In genomic region chr1:105355910-105356290, GRCm38 (mm10) we compare ENCODE assay signal across 7 mouse cellular contexts. TPM values are rescaled to one million over a fixed set of nuclear protein-coding genes. Genes with fewer than 3 reads are reported as not detected.
DNase-seq lines count a peak whose midpoint lies in the region; ATAC-seq lines count a peak whose summit lies in the region.

No protein-coding gene starts in this region.

- H3K36me3 ChIP-seq in embryonic facial prominence, embryonic 12.5 days, result no peaks in the 10 kb centered on the region
- no peaks in the 10 kb centered on the region for H3K36me3 ChIP-seq in limb, embryonic 11.5 days (ENCODE audit: control insufficient read depth, insufficient read depth, low read length)
- no peaks in the 10 kb centered on the region for H3K36me3 ChIP-seq in midbrain, embryonic 13.5 days

- 0% methylated on average over 20 of the region's 23 CpGs for WGBS in embryonic facial prominence, embryonic 12.5 days
- WGBS in limb, embryonic 11.5 days, result under 1% methylated on average over 23 of the region's 23 CpGs
- under 1% methylated on average over 22 of the region's 23 CpGs for WGBS in midbrain, embryonic 13.5 days

- no peaks in the 10 kb centered on the region for H3K4me1 ChIP-seq in embryonic facial prominence, embryonic 12.5 days
- 0 out of 2 replicates have a peak, but pooled peaks cover 6% of the 10 kb centered on the region for H3K4me1 ChIP-seq in limb, embryonic 11.5 days (ENCODE audit: control insufficient read depth, insufficient read depth, low read length)
- H3K4me1 ChIP-seq in midbrain, embryonic 13.5 days (replicated peaks), result peaks cover 13% of the 10 kb centered on the region

- H3K27me3 ChIP-seq in embryonic facial prominence, embryonic 12.5 days, result 0 out of 2 replicates have a peak, but pooled peaks cover 22% of the 10 kb centered on the region
- peaks cover 12% of the 10 kb centered on the region; the same call in 1 of the 2 replicates for H3K27me3 ChIP-seq in limb, embryonic 11.5 days (ENCODE audit: control insufficient read depth, insufficient read depth, low read length)
- H3K27me3 ChIP-seq in midbrain, embryonic 13.5 days, result no peaks in the 10 kb centered on the region

- peak overlapping the region; percentile 68 for H3K9ac ChIP-seq in embryonic facial prominence, embryonic 12.5 days
- H3K9ac ChIP-seq in limb, embryonic 11.5 days (ENCODE audit: low read length), result peak overlapping the region; percentile 64
- H3K9ac ChIP-seq in midbrain, embryonic 13.5 days (replicated peaks), result peak overlapping the region; percentile 86

- DNase-seq in thymus, postnatal 14 days, result peak; percentile 4
- no peak for DNase-seq in thymus, postnatal 10 days (ENCODE audit: low spot score in 2 of 2)
- peak; percentile 3 for DNase-seq in heart, postnatal 25 days (ENCODE audit: low spot score)
- peak; percentile 62 for DNase-seq in limb, embryonic 11.5 days (ENCODE audit: low spot score)
- no peak for DNase-seq in layer of hippocampus, adult 18-20 months (ENCODE audit: low spot score in 2 of 2)

- H3K9me3 ChIP-seq in embryonic facial prominence, embryonic 12.5 days, result no peaks in the 10 kb centered on the region
- H3K9me3 ChIP-seq in limb, embryonic 11.5 days (ENCODE audit: control insufficient read depth, low read length), result no peaks in the 10 kb centered on the region
- no peaks in the 10 kb centered on the region for H3K9me3 ChIP-seq in midbrain, embryonic 13.5 days

- intact Hi-C loops in heart, postnatal 25 days (cut with DNase I), result loop anchor here (2.0 kb wide), 1 partner anchor 369 kb away; no protein-coding TSS in a partner anchor

- no peak overlapping the region for H3K27ac ChIP-seq in embryonic facial prominence, embryonic 12.5 days
- no peak overlapping the region for H3K27ac ChIP-seq in limb, embryonic 11.5 days (replicated peaks; ENCODE audit: low read depth, low read length)
- H3K27ac ChIP-seq in midbrain, embryonic 13.5 days, result peak overlapping the region; percentile 73

- H3K4me3 ChIP-seq in embryonic facial prominence, embryonic 12.5 days, result peak overlapping the region; percentile 67
- H3K4me3 ChIP-seq in limb, embryonic 11.5 days (ENCODE audit: low read depth, low read length), result peak overlapping the region; percentile 58
- H3K4me3 ChIP-seq in midbrain, embryonic 13.5 days (replicated peaks), result peak overlapping the region; percentile 80

- ATAC-seq in embryonic facial prominence, embryonic 12.5 days (ENCODE audit: insufficient number of reproducible peaks, insufficient read depth, low FRiP score, low TSS enrichment), result peak; percentile 17; the same call in 1 of the 2 replicates
- peak; percentile 60 for ATAC-seq in limb, embryonic 11.5 days (ENCODE audit: insufficient number of reproducible peaks, low FRiP score, low TSS enrichment, low read depth)
- ATAC-seq in midbrain, embryonic 13.5 days, result peak; percentile 67

- peak overlapping the region; percentile 92 for H3K4me2 ChIP-seq in embryonic facial prominence, embryonic 12.5 days (replicated peaks)
- H3K4me2 ChIP-seq in limb, embryonic 11.5 days (ENCODE audit: low read depth, severe bottlenecking), result peak overlapping the region; percentile 95
- H3K4me2 ChIP-seq in midbrain, embryonic 13.5 days (replicated peaks), result peak overlapping the region; percentile 83

RNA-seq across cellular contexts. Expression of gene Rnf152, which starts 0.6 kb away (rescaled TPM):
- 0.93 and 1.1 TPM in 2 replicates for polyA plus RNA-seq in embryonic facial prominence, embryonic 12.5 days (2016; fragmentation: Nextera tagmentation; extraction: Ambion mirVana)
- total RNA-seq in heart, postnatal 25 days (2021), result 1 to 10 TPM; 1.4 to 1.5 TPM
- polyA plus RNA-seq in limb, embryonic 11.5 days (2014; fragmentation: Nextera tagmentation; extraction: Ambion mirVana), result 0.44 and 0.55 TPM in 2 replicates
- 12.0 and 12.1 TPM in 2 replicates for polyA plus RNA-seq in midbrain, embryonic 13.5 days (2015; fragmentation: Nextera tagmentation; extraction: Ambion mirVana)
- 1 to 10 TPM; 2.0 to 2.7 TPM for total RNA-seq in layer of hippocampus, adult 18-20 months (2021)

Comparison
In these comparisons a context has a peak if more than half of its experiments do, and no peak if none do; other contexts are left out.
1. DNase-seq: peak in thymus, postnatal 14 days (single experiment), heart, postnatal 25 days (single experiment) and limb, embryonic 11.5 days (single experiment); none in thymus, postnatal 10 days (0 of 2) and layer of hippocampus, adult 18-20 months (0 of 2).
2. ATAC-seq: peak in every context shown above with its lines; median percentile 67 in midbrain, embryonic 13.5 days; 60 in limb, embryonic 11.5 days; 17 in embryonic facial prominence, embryonic 12.5 days.
3. Peak in every context shown above with its lines, with median percentiles within 50 percentile points of each other: H3K4me2 ChIP-seq, H3K4me3 ChIP-seq and H3K9ac ChIP-seq.